Mouse (Mus musculus): ENCODE measurements around the gene Ggt5.

DNA sequence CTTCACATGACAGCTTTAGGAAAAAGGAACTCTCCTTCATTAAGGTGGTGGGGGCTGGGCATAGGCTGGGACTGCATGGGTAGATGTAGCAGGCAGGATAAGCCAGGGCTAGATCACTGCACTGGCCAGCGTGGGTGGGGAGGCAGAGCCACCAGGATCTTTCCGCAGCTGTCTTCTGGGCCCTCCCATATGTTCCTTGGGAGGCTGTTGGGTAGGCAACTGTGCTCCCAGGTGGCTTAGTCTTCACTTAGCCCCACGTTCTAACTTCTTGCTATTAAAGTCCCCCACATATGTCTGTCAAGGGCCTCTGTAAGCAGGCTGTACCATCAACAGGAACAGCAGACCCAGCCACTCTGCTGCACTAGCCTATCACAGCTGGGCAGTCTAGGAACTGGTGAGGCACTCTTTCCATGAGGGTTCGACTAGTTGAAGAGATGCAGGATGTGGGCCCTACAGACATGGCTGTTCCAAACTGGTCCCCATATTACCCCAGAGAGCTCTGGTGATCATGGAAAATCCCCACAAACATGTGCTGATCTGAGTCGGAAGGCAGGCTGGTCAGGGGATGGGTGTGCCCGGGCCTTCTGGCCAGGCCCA is 61.3 kb downstream of the Ggt5 start:
- no peak for TF ChIP-seq POLR2A (IDR thresholded peaks at IDR 0.05; ENCODE audit: insufficient read depth, low read depth, low read length)
- TF ChIP-seq CTCF (IDR thresholded peaks at IDR 0.05) = no peak
